Mouse (Mus musculus) embryo, embryonic 11.5 days (tissue): Measurements from ENCODE around the gene Olfr473.
"Not testable (repeated sequence)": the region's sequence is repeated elsewhere in the genome, so short reads cannot be mapped to it uniquely, and the experiment has no call there.

Experiments used
- DNase-seq: peaks from one replicate; pipeline ENCODE4 v3.0.0-alpha.2; 2012; ENCODE audit warnings: low read depth, low spot score

Olfr473 gene

DNA sequence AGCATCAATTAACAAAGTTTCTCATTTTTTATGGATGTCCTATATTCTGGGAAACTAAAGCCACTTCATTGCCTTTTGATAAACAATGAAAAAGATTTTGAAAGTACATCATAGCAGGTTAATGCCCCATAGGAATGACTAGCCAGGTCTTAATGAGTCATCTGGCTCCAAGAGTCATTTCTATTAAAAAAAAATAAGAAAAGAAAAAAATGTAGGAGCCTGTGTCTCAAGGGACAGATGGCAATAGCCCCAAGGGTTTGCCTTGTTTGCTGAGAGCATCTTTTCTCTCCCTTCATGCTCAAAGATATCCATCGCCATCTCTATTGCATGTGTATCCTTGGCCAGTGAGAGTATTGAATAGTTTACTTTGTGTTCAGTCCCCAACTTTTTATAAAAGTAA lies at the start of gene Olfr473:
TSS of gene Olfr473 (plus strand) at position 301 of the 400 bp plus-strand sequence.
- no peak for DNase-seq

DNA sequence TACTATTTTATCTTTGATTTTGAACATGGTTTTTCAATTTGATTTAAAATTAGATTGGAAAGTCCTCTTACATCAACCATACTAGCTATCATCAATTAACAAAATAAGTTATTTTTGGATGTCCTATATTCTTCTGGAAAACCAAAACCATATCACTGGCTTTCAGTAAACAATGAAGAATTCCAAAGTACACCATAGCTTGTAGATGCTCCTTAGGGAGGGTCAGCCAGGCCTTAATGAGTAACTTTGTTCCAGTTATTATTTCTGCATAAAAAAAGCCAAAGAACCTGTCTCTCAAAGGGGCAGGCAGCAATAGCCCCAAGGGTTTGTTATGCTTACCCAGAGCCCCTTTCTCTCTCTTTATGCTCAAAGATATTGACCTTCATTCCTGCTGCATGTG lies 32.6 kb upstream of the Olfr473 start, which contains the start of gene Olfr472:
TSS of gene Olfr472 (plus strand) at position 301 of the 400 bp plus-strand sequence.
- no peak for DNase-seq

DNA sequence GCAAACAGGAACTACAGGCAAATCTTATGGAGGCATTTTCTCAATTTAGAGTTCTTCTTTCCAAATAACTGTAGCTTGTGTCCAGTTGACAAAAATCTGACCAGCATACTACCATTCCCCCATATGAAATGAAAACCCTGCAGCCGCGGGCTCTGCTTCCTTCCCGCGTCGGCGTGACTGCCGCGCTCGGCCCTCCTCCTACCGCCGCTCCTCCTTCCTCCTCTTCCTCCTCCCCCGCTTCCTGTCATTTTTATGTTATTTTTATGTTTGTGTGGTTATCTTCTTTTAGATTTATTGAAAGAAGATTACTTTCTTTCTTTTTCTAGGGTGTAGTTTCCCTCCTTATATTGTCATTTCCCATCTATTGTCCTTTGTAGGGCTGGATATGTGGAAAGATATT lies 22.3 kb downstream of the Olfr473 start:
- not testable (repeated sequence) for DNase-seq

DNA sequence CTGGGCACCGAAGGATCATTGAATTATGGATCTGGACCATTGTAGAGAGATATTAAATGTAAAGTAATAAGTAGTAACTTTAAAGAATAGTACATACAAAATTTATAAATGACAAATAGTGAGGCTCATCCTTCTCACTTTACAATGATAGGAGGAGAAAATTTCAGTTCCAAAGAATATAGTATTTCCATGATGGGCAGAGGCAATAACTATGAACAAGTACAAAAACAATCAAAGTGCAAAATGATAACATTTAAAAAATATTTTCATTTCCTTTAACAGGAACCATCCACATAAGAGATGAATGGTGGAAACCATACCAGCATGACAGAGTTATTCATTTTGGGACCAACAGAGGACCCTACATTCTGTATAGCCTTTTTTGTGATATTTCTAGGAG lies 24.1 kb downstream of the Olfr473 start, which contains the start of gene Olfr474:
TSS of gene Olfr474 (plus strand) at position 301 of the 400 bp plus-strand sequence.
- no peak for DNase-seq

DNA sequence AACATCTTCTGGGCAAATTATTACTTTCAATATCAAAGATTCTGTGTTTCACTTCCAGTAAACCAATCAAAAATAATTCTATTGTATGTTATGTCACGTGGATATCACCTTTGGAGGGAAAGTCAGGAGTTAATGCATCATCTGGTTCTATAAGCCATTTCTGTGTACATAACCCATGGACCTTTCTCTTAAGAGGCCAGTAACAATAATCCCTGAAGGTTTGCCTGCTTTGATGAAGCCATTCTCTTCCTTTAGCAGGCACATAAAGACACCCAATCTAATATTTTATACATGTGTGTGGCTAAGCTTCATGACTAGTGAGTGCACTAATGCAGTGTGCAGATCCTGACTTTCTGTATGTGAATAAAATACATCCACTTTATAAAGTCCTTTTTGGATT lies 34.3 kb downstream of the Olfr473 start, which contains the start of gene Olfr476:
TSS of gene Olfr476 (plus strand) at position 301 of the 400 bp plus-strand sequence.
- no peak for DNase-seq
